Mouse (Mus musculus) stomach, postnatal 0 days (tissue): ENCODE results near the gene Bbs12.

Experiments
- CTCF ChIP-seq: IDR thresholded peaks from 2 replicates; pipeline ENCODE4 v1.5.1; 2016; ENCODE audit warnings: antibody characterized with exemption, low read depth, mild to moderate bottlenecking, moderate library complexity
- EP300 ChIP-seq: optimal IDR thresholded peaks from 2 replicates; pipeline ENCODE3; 2016; ENCODE audit warnings: antibody characterized with exemption

DNA sequence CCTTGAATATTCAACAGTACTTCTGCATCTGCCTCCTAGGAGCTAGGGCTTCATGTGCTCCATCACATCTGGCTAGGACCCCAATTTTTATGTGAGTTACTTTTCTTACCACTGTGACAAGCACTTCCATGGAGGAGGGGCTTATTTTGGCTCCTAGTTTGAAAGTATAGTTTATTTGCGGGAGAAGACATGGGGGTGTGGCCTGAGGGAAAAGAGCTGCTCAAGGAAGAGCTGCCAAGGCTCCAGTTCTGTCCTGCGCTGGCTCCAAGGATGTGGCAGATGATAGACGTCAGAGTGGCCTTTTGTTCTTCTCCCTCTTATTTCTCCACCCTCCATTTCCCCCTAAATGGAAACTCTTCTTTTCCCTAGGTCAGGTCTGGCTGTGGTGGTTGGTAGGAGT, 53.6 kb downstream of the Bbs12 start:
- TF ChIP-seq CTCF = no peak
- no peak for TF ChIP-seq EP300
